Mouse (Mus musculus): ENCODE measurements around the gene Kpnb1.

The Kpnb1 gene

DNA sequence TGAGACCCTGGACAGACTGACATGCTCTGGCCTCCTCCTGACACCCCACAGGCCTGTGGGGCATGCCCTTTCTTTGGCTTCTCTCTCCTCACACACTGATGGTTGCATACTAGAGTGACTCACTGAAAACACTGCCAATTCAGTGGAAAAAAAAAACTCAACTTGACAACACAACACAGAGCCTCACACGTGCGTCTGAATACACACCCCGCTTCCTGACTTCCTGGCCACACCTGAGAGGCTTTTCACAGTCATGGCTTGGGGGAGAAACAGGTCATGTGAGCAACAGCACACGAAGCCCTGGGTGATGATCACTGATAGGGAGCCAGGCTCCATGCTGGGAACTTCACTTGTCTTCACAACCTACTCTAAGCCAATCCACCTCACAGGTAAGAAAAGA is 46.9 kb downstream of the Kpnb1 start:
- DNase-seq = no peak

DNA sequence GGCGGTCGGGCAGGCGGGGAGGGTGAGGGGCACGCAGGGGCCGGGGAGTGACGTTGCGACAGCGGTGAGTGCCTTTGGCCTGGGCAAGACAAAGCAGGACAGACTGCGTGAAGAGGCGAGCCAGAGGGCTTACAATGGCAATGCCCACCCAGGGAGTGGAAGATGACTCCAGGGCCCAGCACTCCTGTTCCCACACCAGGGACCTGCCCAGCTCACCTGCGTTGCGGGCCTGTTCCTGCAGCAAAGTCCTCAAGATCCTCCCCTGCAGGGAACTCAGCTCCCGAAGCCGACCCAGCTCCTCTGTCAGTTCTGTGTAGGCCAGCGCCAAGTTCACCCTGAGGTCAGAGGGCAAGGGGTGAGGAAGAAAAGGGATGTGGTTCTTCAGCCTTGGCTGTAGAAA is 48.4 kb downstream of the Kpnb1 start:
- DNase-seq = no peak

- DNase-seq = no peak
Observed at GRCm38 (mm10) chr11:97138554-97139226, 49.0 kb downstream of the Kpnb1 start.

GRCm38 (mm10) chr11:97133270-97133669 is 54.4 kb downstream of the Kpnb1 start:
- no peak for DNase-seq

DNA sequence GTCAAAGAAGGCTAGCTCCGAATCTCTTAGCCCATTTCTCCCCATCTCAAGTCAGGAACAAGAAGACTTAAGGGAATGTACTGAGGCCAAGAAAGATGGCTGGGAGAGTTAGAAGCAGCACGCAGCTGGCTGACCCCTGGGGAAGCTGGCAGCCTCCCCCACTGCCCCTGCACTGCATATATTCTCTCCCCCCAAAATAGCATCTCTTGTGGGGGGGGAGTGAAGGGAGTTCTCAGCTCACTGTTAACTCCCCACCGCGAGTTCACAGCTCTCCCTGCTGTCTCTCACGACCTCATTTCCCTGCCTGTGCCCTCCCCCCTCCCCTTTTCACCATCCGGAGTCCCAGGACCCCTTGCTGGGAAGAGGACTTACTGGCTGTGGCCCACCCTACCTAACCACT is 55.5 kb downstream of the Kpnb1 start:
- no peak for DNase-seq

DNA sequence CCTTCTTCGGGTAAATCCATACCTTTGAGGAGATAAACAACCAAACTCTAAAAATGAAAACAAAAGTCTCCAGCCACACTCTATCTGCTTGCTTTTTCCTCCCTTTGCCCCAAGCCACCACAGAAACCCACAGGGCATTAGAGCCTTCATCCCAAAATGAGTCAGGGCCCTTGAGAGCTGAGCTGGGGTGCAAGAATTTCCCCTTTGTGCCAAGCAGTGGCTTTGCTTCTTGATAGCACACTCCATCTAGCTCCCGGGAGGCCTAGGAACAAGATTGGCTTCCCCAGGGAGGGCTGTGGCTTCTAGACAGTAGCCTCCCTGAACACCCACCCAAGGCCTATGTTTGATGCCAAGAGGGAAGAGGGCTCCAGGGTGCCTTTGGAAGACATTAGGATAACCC is 56.0 kb downstream of the Kpnb1 start:
- no peak for DNase-seq

DNA sequence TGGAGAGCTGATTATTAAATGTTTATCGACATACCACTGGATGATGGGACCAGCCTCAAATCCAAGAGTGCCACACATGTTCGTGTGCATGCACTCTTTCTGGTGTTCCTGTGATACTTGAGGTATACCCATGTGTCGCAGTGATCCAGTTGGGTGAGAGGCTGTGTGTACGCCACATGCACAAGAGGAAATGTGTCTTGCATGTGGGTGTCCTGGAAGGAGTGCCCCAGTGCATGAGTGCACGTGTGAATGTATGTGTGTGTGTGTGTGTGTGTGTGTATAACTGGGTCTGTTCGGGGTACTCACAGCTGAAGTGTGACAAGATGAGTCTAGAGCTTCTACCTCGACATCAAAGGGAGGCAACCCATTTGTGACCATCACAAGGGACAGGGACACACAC is 57.4 kb downstream of the Kpnb1 start:
- no peak for DNase-seq

GRCm38 (mm10) chr11:97128956-97129355 is 58.7 kb downstream of the Kpnb1 start:
- DNase-seq = no peak

- DNase-seq = no peak
Observed at GRCm38 (mm10) chr11:97127470-97128223, 60.0 kb downstream of the Kpnb1 start.

GRCm38 (mm10) chr11:97126645-97127468 is 60.8 kb downstream of the Kpnb1 start:
- peak; percentile 81 to 82 for DNase-seq

- no peak for DNase-seq
Observed at GRCm38 (mm10) chr11:97124266-97125036, 63.2 kb downstream of the Kpnb1 start.

DNA sequence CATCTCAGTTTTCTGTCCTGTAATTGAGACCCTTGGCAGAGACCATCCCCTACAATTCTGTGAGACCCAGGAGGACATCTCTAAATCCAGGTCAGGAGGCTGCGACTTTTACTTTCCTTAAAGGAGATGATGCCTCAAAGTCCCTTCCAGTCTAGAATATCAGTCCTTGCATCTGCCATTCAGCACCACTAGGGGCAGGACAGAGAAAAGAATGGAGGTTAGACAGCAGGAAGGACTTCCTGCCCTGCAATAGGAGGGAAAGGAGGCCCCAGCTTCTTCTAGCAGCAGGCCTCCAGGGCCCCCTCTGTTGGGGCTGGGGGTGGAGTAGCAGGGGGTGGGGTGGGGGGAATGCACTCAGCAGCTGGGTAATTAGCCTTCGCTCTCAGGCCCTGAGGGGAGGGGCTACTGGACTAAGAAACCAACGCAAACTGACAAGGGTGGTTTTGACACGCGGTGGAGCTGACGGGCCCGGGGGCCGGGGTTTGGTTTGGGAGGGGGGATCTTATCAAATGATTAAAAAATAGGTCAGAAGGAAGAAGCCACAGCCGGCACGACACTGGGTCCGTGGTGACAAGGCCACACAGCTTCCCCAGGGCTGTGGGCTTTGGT is 64.3 kb downstream of the Kpnb1 start:
- DNase-seq = no peak

DNA sequence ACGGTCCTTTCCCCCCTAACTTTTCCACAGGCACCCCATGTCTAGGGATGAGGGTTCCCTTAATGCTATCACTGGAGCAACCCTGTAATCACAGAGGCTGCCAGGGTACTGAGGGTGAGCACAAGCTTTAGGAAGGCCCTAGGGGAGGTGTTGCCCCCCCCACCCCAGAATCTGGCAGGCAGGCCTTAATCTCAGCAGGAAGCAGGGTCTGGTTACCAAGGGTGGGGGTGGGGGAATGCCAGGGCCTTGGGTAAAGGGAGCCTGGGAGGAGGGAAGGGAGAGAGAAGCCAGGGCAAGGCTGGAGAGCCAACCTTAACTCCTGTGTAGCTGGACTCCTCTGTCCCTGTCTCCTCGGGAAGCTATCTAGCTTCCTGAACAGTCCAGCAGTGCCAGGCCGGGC is 67.0 kb downstream of the Kpnb1 start:
- no peak for DNase-seq

DNA sequence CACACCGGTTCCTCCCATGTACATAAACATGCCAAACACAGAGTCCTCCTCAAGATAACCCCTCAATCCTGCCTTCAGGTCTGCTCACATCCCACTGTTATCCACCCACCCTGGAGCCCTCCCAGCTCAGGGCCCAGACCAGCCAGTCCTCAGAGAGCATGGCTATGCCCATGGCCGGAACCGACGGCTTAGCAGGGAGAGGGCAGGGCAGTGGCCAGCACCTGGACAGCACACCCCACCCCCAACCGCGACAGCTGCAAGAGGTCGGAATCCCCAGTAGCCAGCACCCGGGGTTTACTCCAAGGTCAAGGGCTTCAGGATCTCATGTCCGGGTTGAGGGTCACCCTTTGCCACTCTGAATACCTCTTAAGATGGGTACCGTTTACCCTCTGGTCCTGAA is 67.5 kb downstream of the Kpnb1 start:
- no peak for DNase-seq

- no peak for DNase-seq
Observed at GRCm38 (mm10) chr11:97115797-97116196, 71.9 kb downstream of the Kpnb1 start.

GRCm38 (mm10) chr11:97114671-97115601 is 72.7 kb downstream of the Kpnb1 start, which contains the start of gene Tbx21:
Gene Tbx21 (minus strand): TSS chr11:97115331.
- no peak for DNase-seq

DNA sequence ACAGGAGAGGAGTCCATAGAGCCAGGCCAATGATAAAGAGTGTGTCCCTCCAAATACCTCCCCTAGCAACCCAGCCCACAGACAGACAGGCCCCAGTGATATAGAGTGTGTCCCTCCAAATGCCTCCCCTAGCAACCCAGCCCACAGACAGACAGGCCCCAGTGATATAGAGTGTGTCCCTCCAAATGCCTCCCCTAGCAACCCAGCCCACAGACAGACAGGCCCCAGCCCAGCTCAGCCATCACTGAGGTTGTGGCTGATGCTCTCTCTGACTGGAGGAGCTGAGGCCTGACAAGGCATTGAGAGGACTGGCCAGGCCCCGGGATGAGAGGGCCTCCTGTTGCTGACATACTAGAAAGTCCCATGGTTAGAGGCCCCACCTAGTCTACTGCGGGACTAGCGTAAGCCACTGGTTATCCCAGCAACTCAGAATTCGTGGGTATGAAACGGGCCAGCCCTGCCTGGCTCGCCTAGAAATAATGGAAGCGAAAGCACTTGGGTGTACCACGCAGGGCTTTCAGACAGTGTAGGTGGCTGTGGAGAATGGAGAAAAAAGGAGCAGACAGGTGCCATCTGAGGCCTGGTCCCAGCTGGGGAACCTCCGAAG is 75.1 kb downstream of the Kpnb1 start:
- DNase-seq = no peak
